Mouse (Mus musculus): Measurements from ENCODE around the gene Uqcr10. TPM values are rescaled to one million over a fixed set of nuclear protein-coding genes. Genes with fewer than 3 reads are reported as not detected.

Uqcr10 gene
- 171 and 220 TPM in 2 replicates for total RNA-seq (2014; rRNA removed)
- polyA plus RNA-seq (2015; fragmentation: Nextera tagmentation; extraction: Ambion mirVana): 797 and 1,037 TPM in 2 replicates

DNA sequence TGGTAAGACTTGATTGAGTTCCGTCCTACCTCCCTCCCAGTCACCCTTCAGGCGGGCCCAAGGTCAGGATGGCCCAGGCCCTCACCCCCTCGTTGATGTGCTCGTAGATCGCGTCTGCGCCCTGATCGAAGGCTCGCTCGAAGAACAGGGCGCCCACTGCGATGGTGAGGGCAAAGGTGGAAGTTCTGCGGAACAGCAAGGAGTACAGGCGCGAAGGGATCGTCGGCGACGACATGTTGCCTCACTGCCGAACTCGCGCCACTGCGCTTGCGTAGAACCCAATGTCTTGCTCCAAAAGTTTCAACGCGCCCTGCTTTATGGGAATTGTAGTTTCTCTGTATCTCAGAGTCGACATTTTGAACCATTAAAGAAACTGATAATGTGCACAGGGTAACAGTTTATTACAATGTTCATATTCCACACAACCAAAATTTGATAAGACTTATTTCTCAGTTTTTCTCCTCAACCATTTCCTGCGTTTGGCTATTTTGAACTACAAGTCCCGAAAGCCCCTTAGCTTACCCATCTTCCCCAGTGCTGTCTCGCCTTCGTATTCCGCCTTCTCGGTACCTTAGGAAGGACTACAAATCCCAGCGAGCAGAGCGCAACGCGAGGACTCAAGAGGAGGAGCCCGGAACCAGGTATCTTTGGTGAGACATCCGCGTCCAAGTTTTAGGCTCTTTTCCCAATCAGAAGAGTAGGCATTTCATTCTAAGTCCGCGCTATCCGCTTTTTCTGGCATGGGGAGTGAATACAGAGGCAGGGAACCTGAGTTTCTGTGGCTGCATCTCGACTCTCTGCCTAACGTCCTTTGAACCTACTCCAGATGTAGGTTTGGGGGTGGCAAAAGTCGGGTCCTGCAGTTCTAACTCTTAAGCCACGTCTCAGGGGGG lies at the start of gene Uqcr10, which contains the start of gene Zmat5:
Uqcr10 (minus strand) TSS at position 271 of the 893 bp plus-strand sequence.
Zmat5 (plus strand) TSS at position 607 of the 893 bp plus-strand sequence.
- peak within 1 kb of the TSS; percentile 76 for H3K27ac ChIP-seq (ENCODE audit: low read depth, low read length)
- ATAC-seq: peak; percentile 99
- WGBS: under 1% methylated on average over 47 of the region's 47 CpGs
- peak within 1 kb of the TSS; percentile 82 for H3K9ac ChIP-seq
- no peaks in the 10 kb centered on the region for H3K9me3 ChIP-seq (ENCODE audit: low read length)
- H3K27me3 ChIP-seq (ENCODE audit: insufficient read depth, low read length): no peaks in the 10 kb centered on the region
- TF ChIP-seq CTCF (IDR thresholded peaks at IDR 0.05; ENCODE audit: low read depth): peak; percentile 29; the same call in 1 of the 2 replicates
- H3K4me1 ChIP-seq (ENCODE audit: insufficient read depth): peaks cover 8% of the 10 kb centered on the region
- DNase-seq: peak; percentile 97
- H3K4me2 ChIP-seq (ENCODE audit: low read depth): peak within 1 kb of the TSS; percentile 85
- peaks cover 12% of the 10 kb centered on the region for H3K36me3 ChIP-seq (ENCODE audit: insufficient read depth)
- peak within 1 kb of the TSS; percentile 79 for H3K4me3 ChIP-seq (ENCODE audit: low read depth, low read length)

DNA sequence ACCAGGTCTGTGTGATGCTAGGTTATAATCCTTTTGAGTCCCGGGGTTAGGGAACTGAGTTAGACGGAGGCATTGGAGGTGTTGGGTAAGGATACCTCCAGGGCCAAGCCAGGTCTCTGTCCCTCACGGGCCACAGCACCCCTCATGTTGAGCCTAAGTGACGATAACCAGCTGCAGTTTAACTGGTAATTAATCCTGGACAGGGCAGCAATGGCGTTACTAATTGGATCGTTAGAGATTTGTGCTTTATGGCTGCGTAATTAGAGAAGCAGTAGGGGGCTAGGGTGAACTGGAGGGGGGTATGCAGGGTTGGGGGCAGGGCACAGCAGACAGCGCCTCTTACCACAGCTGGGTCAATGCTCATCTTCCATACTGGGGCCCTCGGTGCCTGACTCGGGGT lies 48.7 kb upstream of the Uqcr10 start:
- Histone ChIP-seq H3K9me3 (ENCODE audit: low read length) (no peaks in the 10 kb centered on the region), H3K27ac (ENCODE audit: low read depth, low read length) (no peak overlapping the region), H3K27me3 (ENCODE audit: insufficient read depth, low read length) (peaks cover 14% of the 10 kb centered on the region), H3K9ac (no peak overlapping the region), H3K4me2 (ENCODE audit: low read depth) (no peak overlapping the region), H3K4me1 (ENCODE audit: insufficient read depth) (no peaks in the 10 kb centered on the region), H3K36me3 (ENCODE audit: insufficient read depth) (no peaks in the 10 kb centered on the region), H3K4me3 (ENCODE audit: low read depth, low read length) (no peak overlapping the region)
- DNase-seq (no peak), ATAC-seq (no peak)
- TF ChIP-seq CTCF (IDR thresholded peaks at IDR 0.05; ENCODE audit: low read depth): no peak
- 11% methylated on average over 10 of the region's 10 CpGs for WGBS

DNA sequence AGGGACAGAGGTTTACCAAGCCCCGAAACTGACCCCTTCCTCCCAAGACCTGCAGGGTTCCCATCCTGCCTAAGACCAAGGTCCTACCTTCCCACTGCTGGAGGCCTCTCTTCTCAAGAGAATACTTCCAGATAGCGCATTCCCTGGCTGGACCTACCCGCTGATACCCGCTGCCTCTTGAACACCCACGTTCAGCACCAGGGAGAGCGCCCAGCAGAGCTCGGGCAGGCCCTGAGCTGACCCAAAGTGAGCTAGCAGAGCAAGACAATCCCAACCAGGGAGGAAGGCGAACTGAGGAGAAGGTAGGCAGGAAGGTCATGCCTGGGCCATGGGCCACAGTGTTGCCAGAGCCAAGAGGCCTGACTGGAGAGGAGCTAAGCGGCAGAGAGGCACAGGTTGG lies 46.1 kb upstream of the Uqcr10 start:
- no peak for DNase-seq
- H3K27ac ChIP-seq (ENCODE audit: low read depth, low read length): no peak overlapping the region
- no peak overlapping the region for H3K9ac ChIP-seq
- no peaks in the 10 kb centered on the region for H3K36me3 ChIP-seq (ENCODE audit: insufficient read depth)
- WGBS: 9% methylated on average over 9 of the region's 9 CpGs
- H3K9me3 ChIP-seq (ENCODE audit: low read length): no peaks in the 10 kb centered on the region
- H3K4me1 ChIP-seq (ENCODE audit: insufficient read depth): peaks cover 4% of the 10 kb centered on the region; the same call in 1 of the 2 replicates
- ATAC-seq: no peak
- H3K4me3 ChIP-seq (ENCODE audit: low read depth, low read length): no peak overlapping the region
- no peak overlapping the region for H3K4me2 ChIP-seq (ENCODE audit: low read depth)
- peaks cover 26% of the 10 kb centered on the region for H3K27me3 ChIP-seq (ENCODE audit: insufficient read depth, low read length)
- TF ChIP-seq CTCF (IDR thresholded peaks at IDR 0.05; ENCODE audit: low read depth): no peak

DNA sequence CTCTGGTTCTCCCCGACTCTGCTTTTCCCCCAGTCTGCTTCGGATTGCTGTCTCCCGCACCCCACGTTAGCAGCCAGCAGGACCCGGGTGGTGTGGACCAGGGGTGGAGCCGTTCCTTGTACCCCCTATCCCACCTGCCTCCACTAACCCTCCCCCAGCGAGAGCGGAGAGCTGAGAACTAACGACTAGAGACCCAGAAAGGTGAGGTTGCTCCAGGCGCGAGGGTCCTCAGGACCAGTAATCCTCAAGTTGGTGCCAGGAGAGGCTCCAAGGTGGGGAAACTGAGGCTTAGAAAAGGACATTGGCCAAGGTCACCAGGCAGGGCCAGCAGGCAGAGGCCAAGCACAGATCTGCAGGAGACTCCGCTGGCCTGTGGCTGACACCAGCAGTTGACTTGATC lies 43.1 kb upstream of the Uqcr10 start:
- peak; percentile 19; the same call in 1 of the 2 replicates for ATAC-seq

DNA sequence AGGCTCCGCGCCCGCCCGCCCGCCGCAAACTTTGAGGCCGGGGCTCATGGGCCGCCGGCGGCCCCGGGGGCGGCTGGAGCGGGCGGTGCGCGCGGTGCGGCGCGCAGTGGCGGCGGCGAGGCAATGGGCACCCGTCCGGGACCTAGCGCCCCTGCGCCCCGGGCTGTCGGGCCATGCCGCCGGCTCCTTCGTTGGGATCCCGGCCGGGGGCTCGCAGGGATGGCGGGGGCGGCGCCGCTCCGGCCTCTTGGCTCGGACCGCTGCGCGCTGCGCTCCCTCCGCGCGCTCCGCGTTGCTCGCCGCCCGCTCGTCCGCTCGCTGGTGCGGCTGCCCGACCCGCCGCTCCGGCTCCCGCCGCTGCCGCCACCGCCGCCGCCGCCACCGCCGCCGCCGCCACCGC lies 42.6 kb upstream of the Uqcr10 start, which contains the start of gene Cabp7:
Cabp7 (minus strand) TSS at position 46 of the 400 bp plus-strand sequence.
- Histone ChIP-seq H3K4me3 (ENCODE audit: low read depth, low read length) (peak within 1 kb of the TSS; percentile 62), H3K9me3 (ENCODE audit: low read length) (no peaks in the 10 kb centered on the region), H3K9ac (peak within 1 kb of the TSS; percentile 53), H3K36me3 (ENCODE audit: insufficient read depth) (no peaks in the 10 kb centered on the region), H3K4me2 (ENCODE audit: low read depth) (peak within 1 kb of the TSS; percentile 100), H3K27me3 (ENCODE audit: insufficient read depth, low read length) (peaks cover 41% of the 10 kb centered on the region), H3K4me1 (ENCODE audit: insufficient read depth) (peaks cover 4% of the 10 kb centered on the region; the same call in 1 of the 2 replicates), H3K27ac (ENCODE audit: low read depth, low read length) (no peak within 1 kb of the TSS)
- no peak for TF ChIP-seq CTCF (IDR thresholded peaks at IDR 0.05; ENCODE audit: low read depth)
- WGBS: 0% methylated on average over 39 of the region's 73 CpGs
- DNase-seq (no peak), ATAC-seq (peak; percentile 15; the same call in 1 of the 2 replicates)

More for the DNA sequence above, 43.1 kb upstream of the Uqcr10 start:
- peak overlapping the region; percentile 62 for H3K4me3 ChIP-seq (ENCODE audit: low read depth, low read length)
- H3K27ac ChIP-seq (ENCODE audit: low read depth, low read length): no peak overlapping the region
- H3K9me3 ChIP-seq (ENCODE audit: low read length): no peaks in the 10 kb centered on the region
- 8% methylated on average over 9 of the region's 12 CpGs for WGBS
- no peak for DNase-seq
- peak overlapping the region; percentile 100 for H3K4me2 ChIP-seq (ENCODE audit: low read depth)
- H3K4me1 ChIP-seq (ENCODE audit: insufficient read depth): peaks cover 4% of the 10 kb centered on the region; the same call in 1 of the 2 replicates
- no peak for TF ChIP-seq CTCF (IDR thresholded peaks at IDR 0.05; ENCODE audit: low read depth)
- no peaks in the 10 kb centered on the region for H3K36me3 ChIP-seq (ENCODE audit: insufficient read depth)
- H3K9ac ChIP-seq: peak overlapping the region; percentile 53; the same call in 1 of the 2 replicates
- H3K27me3 ChIP-seq (ENCODE audit: insufficient read depth, low read length): peaks cover 41% of the 10 kb centered on the region

DNA sequence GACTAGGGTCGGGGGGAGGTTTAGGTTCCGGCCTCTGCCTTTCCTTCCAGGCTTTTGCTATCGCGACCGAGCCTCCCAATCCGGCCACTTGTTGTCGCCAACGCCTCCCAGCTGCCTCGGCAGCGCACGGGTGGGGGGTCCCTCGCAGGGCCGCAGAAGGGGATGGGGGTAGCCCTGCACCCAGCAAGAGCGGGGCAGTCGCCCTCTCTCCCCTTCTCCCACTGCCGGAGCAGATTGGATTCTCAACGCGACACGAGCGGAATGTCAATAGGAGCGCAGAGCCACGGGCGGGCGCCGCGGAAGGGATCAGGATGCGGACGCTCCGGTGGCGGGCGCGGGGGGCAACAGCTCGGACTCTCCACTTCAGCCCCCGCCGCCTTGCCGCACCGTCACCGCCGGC lies 41.8 kb upstream of the Uqcr10 start:
- Histone ChIP-seq H3K4me3 (ENCODE audit: low read depth, low read length) (peak overlapping the region; percentile 62), H3K4me1 (ENCODE audit: insufficient read depth) (peaks cover 4% of the 10 kb centered on the region; the same call in 1 of the 2 replicates), H3K9me3 (ENCODE audit: low read length) (no peaks in the 10 kb centered on the region), H3K9ac (peak overlapping the region; percentile 53), H3K27ac (ENCODE audit: low read depth, low read length) (no peak overlapping the region), H3K36me3 (ENCODE audit: insufficient read depth) (no peaks in the 10 kb centered on the region), H3K27me3 (ENCODE audit: insufficient read depth, low read length) (peaks cover 41% of the 10 kb centered on the region), H3K4me2 (ENCODE audit: low read depth) (peak overlapping the region; percentile 100)
- peak; percentile 31 for DNase-seq
- ATAC-seq: peak; percentile 28; the same call in 1 of the 2 replicates
- 0% methylated on average over 35 of the region's 39 CpGs for WGBS
- TF ChIP-seq CTCF (IDR thresholded peaks at IDR 0.05; ENCODE audit: low read depth): no peak

Data from forebrain, postnatal 0 days (tissue).